Mouse (Mus musculus) cerebellum, postnatal 36 days (tissue): ENCODE data around the gene Uqcc2.

Experiments
- DNase-seq, 2 experiments: peaks; one replicate each; pipeline ENCODE4 v3.0.0; 2021 to 2022; ENCODE audit warnings: mixed read lengths in 2 of 2

The Uqcc2 gene

GRCm38 (mm10) chr17:27122701-27123100 is 11.0 kb downstream of the Uqcc2 start:
- no peak for DNase-seq

DNA sequence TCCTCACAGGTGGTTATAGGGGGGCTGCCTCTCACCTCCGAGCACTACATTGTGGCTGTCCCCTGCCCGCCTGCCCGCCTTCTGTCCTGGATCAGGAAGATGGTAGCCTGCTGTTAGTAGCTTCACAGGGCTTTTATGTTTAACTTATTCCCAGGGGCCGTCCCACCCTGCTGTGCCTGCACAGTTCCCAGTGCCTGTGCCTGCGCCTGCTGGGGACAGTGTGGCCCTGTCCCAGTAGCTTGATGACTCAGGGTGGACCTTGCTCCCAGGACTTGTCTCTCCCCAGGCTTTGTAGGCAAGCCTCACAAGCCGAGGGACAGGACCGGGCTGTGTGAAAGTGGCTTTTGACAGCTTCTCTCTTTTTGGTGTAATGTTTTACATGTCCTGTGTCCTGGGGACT is 11.9 kb downstream of the Uqcc2 start:
- no peak for DNase-seq

GRCm38 (mm10) chr17:27121266-27121665 is 12.4 kb downstream of the Uqcc2 start:
- DNase-seq = peak in 1 of 2 experiments; percentile 45

GRCm38 (mm10) chr17:27120561-27121024 is 13.1 kb downstream of the Uqcc2 start:
- peak; percentile 98 to 99 for DNase-seq

DNA sequence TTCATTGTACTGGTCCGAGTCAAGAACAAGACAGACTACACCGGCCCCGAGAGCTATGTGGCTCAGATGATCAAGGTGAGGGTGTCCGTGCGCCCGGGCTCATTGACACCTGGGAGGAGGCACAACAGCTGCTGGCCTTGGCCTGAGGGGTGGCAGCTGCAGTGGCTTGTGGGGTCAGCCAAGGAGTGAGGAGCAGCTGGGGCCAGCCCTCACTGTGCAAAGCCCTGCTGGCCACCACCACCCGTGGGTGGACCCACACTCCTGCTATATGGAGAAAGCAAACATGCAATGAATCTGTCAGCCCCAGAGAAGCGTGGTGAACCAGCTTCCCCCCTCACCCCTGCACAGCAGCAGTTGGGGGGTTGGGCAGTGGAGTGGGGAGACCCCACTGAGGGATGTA is 13.8 kb downstream of the Uqcc2 start:
- no peak for DNase-seq

- no peak for DNase-seq
Observed at GRCm38 (mm10) chr17:27119540-27119895, 14.2 kb downstream of the Uqcc2 start.

DNA sequence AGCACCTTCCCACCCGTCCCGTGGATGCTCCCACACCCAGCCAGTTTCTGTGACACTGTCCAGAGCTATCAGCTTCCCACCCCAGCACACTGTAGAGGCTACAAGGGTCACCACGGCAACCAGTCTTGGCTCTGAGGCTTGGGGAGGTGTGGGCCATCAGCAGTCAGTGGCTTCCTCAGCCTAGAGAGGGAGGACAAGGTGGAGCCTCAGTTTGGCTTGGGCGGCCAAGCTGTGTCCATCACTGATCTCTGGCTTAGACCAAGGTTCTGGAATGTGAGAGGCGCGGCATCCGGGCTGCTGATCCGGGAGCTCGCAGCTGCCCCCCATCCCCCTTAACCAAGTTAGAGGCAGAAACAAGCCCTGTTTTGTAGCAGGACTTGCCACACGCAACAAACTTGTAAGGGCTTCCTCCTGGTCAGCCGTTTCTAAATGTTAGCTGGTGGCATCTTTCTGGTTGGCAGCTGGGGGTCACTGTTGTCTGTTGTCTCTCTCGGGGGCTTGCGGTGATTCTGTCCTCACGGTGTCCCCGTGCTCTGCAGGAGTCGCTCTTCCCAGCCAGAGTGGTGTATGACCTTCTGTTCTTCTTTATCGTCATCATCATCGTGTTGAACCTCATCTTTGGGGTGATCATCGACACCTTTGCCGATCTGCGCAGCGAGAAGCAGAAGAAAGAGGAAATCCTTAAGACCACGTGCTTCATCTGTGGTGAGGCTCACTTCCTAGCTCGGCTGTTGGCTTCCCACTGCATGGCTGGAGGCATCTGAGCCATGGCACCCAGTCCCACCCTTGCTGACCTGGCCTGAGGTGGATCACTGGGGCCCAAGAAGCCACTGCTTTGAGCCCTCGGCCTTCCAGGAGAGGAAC is 14.8 kb downstream of the Uqcc2 start:
- DNase-seq = no peak

DNA sequence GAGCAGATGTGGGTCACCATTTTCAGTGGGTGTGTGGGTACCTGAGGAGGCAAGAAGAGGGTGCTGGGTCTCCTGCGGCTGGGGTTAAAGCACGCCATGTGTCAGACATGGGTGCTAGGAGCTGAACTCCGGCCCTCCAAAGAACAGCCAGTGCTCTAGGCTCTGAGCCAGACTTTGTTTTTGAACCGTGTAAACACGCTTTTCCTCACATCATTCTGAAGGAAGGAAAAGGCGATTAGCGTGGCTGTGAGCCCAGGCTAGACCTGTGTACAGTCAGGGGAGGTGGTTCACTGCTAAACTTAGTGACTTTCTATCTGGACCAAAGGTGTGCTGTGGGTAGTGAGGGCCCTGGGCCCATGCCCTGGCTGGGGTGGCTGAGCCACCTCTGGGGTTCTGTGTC is 23.6 kb downstream of the Uqcc2 start:
- DNase-seq = no peak

DNA sequence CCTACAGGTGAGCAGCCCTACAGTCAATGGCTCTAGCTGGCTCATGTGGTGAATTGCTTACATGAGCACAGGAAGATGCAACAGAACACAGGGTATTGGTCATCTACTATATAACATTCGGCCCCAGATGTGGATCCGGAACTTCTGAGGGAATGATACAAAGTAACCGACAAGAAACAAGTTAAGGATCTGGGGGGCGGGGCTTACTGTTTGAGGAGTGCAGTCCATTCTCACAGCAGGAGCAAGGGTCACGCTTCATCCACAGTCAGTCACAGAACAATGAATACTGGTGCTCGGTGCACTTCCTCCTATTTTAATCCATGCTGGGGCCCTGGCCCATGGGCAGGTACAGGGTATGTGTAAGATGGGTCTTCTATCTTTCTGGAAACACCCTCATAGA is 25.8 kb downstream of the Uqcc2 start:
- no peak for DNase-seq

GRCm38 (mm10) chr17:27106745-27107144 is 27.0 kb downstream of the Uqcc2 start:
- no peak for DNase-seq

GRCm38 (mm10) chr17:27105698-27106470 is 27.8 kb downstream of the Uqcc2 start:
- no peak for DNase-seq

DNA sequence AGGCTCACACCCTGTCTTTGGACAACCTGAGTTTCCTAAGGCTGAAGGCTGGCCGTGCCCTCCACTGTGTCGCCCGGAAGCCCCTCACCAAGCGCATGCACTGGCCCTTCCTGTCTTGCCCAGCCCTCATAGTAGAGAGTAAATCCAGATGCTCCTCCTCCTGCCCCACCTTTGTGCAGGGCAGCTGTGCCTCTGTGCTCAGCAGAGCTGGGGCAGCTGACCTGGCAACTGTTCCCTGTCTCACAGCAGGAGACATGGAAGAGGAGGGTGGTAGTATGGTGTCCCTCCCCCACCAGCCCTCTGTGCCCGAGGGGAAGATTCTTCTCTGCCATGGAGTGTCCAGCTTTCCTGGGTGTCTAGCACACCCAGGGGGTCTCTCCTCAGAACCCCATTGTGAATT is 32.0 kb downstream of the Uqcc2 start:
- no peak for DNase-seq

- peak; percentile 60 to 71 for DNase-seq
Observed at GRCm38 (mm10) chr17:27095690-27096089, 38.0 kb downstream of the Uqcc2 start.

DNA sequence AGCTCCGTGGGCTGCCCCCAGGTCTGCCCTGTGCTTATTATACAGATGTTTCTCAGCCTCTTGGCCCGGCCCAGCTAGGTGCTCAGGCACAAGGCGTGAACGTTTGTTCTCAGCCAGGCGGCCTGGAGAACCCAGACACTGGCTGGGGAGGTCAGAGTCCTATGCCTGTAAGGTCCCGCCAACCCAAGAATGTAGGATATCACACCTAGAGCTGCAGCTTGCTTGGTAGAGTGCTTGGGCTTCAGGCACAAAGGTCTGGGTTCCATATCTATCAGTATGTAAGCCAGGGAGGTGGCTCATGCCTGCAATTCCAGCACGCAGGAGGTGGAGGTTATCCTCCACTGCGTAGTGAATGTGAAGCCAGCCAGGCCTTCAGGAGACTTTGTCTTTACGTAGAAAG is 43.6 kb downstream of the Uqcc2 start:
- DNase-seq = no peak

GRCm38 (mm10) chr17:27087426-27087825 is 46.3 kb downstream of the Uqcc2 start:
- peak; percentile 25 to 42 for DNase-seq

GRCm38 (mm10) chr17:27085676-27086075 is 48.0 kb downstream of the Uqcc2 start:
- peak; percentile 37 to 46 for DNase-seq

GRCm38 (mm10) chr17:27083601-27084000 is 50.1 kb downstream of the Uqcc2 start:
- DNase-seq = no peak

DNA sequence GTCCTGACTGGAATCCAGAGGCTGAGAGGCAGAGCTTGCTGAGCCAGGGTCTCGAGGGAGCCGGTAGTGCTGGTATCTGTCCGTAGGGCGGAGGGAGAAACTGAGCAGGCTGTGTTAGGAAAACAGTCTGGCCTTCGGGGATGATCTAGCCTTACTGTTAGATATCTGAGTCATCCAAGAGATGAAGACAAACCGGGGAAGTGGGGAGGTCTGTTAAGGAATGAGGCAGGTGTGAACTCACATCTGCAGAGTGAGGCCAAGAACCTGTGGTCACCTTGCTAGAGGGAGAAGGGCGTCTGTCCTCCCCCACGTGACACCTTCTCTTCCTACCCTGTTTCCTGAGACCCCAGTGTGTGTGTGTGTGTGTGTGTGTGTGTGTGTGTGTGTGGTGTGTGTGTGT is 50.9 kb downstream of the Uqcc2 start:
- no peak for DNase-seq

- no peak for DNase-seq
Observed at GRCm38 (mm10) chr17:27081868-27082267, 51.8 kb downstream of the Uqcc2 start.

- DNase-seq = no peak
Observed at GRCm38 (mm10) chr17:27078499-27078898, 55.2 kb downstream of the Uqcc2 start.

DNA sequence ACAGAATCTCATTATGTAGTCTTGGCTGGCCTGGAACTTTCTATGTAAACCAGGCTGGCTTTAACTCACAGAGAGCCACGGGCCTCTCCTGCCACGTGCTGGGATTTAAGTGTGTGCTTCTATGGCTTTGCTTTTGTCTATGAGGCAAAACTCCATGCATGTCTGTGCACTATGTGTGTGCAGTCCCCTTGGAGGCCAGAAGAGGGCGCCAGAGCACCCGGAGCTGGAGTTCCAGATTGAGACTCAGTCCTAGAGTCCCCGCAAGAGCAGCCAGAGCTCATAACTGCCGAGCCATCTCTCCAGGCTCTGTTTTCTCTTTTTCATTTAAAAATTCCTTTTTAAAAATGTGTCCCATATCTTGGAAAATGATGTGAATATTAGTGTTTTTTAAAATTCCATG is 55.8 kb downstream of the Uqcc2 start:
- no peak for DNase-seq

DNA sequence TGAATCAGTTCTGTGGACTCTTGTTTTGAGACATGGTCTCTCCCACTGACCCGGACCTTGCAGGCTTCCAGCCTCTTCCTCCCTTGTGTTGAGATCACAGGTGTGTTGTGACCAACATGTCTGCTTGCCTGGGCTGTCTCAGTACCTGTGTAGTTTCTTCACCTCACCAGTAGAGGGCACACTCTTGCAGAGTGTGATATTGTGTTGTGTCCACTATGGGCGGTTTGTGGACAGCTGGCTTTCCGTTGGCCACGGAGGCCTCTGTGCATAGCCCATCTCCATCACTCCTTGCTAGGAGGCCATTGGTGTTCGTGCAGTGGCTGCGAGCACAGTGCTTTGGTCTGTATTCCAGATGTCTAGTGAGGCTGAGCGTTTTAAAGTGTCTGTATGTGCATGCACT is 56.6 kb downstream of the Uqcc2 start:
- DNase-seq = no peak

DNA sequence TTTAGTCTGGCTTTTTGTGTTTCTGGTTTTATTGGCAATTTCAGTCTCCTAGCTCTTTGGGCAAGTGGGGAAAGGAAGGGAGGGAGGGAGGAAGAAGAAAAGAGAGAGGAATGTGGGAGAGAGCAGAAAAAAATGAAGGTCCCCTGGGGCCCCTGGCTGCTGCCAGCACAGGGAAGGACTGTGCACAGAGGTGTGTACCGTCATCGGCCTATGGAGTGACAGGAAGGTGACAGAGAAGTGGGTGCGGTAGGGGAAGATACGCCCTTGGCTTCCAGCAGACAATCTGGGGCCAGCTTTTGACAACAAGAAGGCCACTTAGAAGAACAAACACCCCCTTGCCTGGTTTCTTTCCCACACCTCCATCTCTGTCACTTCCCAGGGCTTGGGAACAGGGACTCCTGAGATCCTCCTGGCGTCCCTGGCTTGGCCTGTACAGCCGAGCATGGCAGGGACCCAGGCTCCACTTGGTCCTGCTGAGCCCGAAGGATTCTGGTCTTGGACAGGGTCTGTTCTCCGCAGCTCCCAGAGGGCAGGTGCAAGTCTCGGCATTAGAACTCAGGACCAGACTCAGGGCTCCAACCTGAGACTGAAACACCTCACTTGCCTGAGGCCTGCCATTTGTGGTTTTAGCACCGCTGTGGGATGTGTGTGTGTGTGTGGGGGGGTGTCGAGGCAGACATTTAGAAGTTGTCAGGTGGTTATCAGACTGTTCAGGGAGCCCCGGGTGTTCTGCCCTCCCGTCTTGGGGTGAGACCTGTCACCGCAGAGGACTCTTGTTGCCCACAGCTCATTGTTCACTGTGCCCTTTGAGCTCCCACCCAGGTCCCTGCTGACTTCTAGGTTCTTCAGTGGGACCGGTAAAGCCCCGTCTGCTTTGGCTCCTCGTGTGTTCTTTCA is 58.6 kb downstream of the Uqcc2 start:
- DNase-seq = peak in 1 of 2 experiments; percentile 37
